Comparison of ENCODE assay signal across 8 mouse cellular contexts in the genomic region with DNA sequence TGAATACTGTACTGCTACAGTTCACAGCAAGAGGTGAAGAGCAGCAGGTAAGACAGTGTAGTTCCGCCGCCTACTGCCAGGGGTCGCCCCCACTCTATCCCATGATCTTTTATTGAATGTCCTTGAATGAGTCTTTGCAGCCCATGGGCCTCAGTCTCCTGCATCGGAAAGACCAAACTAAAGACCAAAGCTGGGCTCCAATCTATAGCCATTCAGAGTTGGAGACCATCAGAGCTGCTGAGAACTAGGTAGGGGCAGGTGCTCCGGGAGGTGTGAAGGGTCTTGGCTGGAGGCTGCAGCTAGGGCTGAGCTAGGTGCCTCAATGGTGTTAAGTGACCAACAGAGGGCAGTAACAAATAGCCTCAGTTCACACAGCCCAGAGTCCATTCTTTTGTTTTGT. TPM values are rescaled to one million over a fixed set of nuclear protein-coding genes. Genes with fewer than 3 reads are reported as not detected.
A peak's percentile ranks its signal among the peaks of the same experiment; 100 is the strongest.
DNase-seq lines count a peak whose midpoint lies in the region; ATAC-seq and TF ChIP-seq lines count a peak whose summit lies in the region.

No protein-coding gene starts in this region.

- H3K4me3 ChIP-seq in layer of hippocampus, adult 2 months = no peak overlapping the region
- no peak overlapping the region for H3K4me3 ChIP-seq in limb, embryonic 15.5 days
- H3K4me3 ChIP-seq in neural tube, embryonic 11.5 days (ENCODE audit: low read depth, low read length) = no peak overlapping the region

- H3K27me3 ChIP-seq in limb, embryonic 15.5 days = no peaks in the 10 kb centered on the region
- H3K27me3 ChIP-seq in neural tube, embryonic 11.5 days (ENCODE audit: control insufficient read depth, insufficient read depth, low read length) = no peaks in the 10 kb centered on the region

- ATAC-seq in limb, embryonic 15.5 days (ENCODE audit: insufficient number of reproducible peaks, low FRiP score, low TSS enrichment, low read depth) = no peak; the same call in 1 of the 2 replicates
- no peak for ATAC-seq in neural tube, embryonic 11.5 days (ENCODE audit: insufficient read depth, low FRiP score, low TSS enrichment)
- ATAC-seq in monocyte, adult 5-6 weeks (replicated peaks; ENCODE audit: insufficient number of reproducible peaks, low FRiP score, low TSS enrichment, poor library complexity, severe bottlenecking) = no peak

- H3K9me3 ChIP-seq in limb, embryonic 15.5 days = peaks cover 8% of the 10 kb centered on the region; the same call in 1 of the 2 replicates
- no peaks in the 10 kb centered on the region for H3K9me3 ChIP-seq in neural tube, embryonic 11.5 days (ENCODE audit: control insufficient read depth, low read length)

- TF ChIP-seq CTCF in layer of hippocampus, adult 2 months (conservative IDR thresholded peaks at IDR 0.05) = peak; percentile 70

- intact Hi-C loops in heart, postnatal 36 days (cut with DNase I) = loop anchor here (1.0 to 2.0 kb wide), 3 partner anchors 73 to 95 kb away; no protein-coding TSS in a partner anchor

- H3K36me3 ChIP-seq in limb, embryonic 15.5 days = peaks cover 86% of the 10 kb centered on the region
- H3K36me3 ChIP-seq in neural tube, embryonic 11.5 days (ENCODE audit: control insufficient read depth, insufficient read depth, low read length) = peaks cover 18% of the 10 kb centered on the region

- 68% methylated on average over 5 of the region's 5 CpGs for WGBS in limb, embryonic 15.5 days
- WGBS in neural tube, embryonic 11.5 days = 72% methylated on average over 5 of the region's 5 CpGs

- DNase-seq in layer of hippocampus, adult 2 months (ENCODE audit: low spot score in 2 of 2) = peak; percentile 29 to 38
- DNase-seq in layer of hippocampus, adult 9-10 months (ENCODE audit: low spot score) = no peak
- peak; percentile 79 for DNase-seq in Muller cell, postnatal 12 days (ENCODE audit: inconsistent ontology term)
- DNase-seq in cerebellum, postnatal 4 days (ENCODE audit: low spot score in 2 of 2) = peak; percentile 39 to 51
- DNase-seq in heart, postnatal 36 days = peak; percentile 72
- peak; percentile 66 for DNase-seq in neural tube, embryonic 11.5 days (ENCODE audit: low spot score)

- no peak overlapping the region for H3K27ac ChIP-seq in layer of hippocampus, adult 2 months
- H3K27ac ChIP-seq in limb, embryonic 15.5 days = 0 out of 2 replicates have a peak overlapping the region, but pooled peaks have one; percentile 22
- no peak overlapping the region for H3K27ac ChIP-seq in neural tube, embryonic 11.5 days (ENCODE audit: low read depth, low read length)

- 0 out of 2 replicates have a peak, but pooled peaks cover 4% of the 10 kb centered on the region for H3K4me1 ChIP-seq in limb, embryonic 15.5 days
- H3K4me1 ChIP-seq in neural tube, embryonic 11.5 days (ENCODE audit: control insufficient read depth, insufficient read depth, low read length) = no peaks in the 10 kb centered on the region

- H3K4me2 ChIP-seq in limb, embryonic 15.5 days = no peak overlapping the region
- H3K4me2 ChIP-seq in neural tube, embryonic 11.5 days (ENCODE audit: low read depth) = no peak overlapping the region

- H3K9ac ChIP-seq in limb, embryonic 15.5 days = no peak overlapping the region
- no peak overlapping the region for H3K9ac ChIP-seq in neural tube, embryonic 11.5 days (ENCODE audit: low read length)

RNA-seq across cellular contexts. Expression of gene Ppp6r3, which starts 48.3 kb away (rescaled TPM):
- 10 to 100 TPM; 82.7 to 88.5 TPM for total RNA-seq in layer of hippocampus, adult 2 months (2021)
- total RNA-seq in heart, postnatal 36 days (2021) = 10 to 100 TPM; 71.5 to 77.8 TPM
- 46.8 and 55.6 TPM in 2 replicates for polyA plus RNA-seq in limb, embryonic 15.5 days (2015; fragmentation: Nextera tagmentation; extraction: Ambion mirVana)
- 85.0 and 88.5 TPM in 2 replicates for polyA plus RNA-seq in neural tube, embryonic 11.5 days (2014; fragmentation: Nextera tagmentation; extraction: Ambion mirVana)
- 90.3 to 128 TPM (median 101 TPM) in 3 replicates for total RNA-seq in monocyte, adult 5-6 weeks (2017)
